Mouse (Mus musculus) G1E (cell line): ENCODE data around the gene Slc30a4. TPM values are rescaled to one million over a fixed set of nuclear protein-coding genes. Genes with fewer than 3 reads are reported as not detected.

Experiments
- ATAC-seq: 2 replicates; pipeline ENCODE4 v1.8.0; 2016; ENCODE audit warnings: mild to moderate bottlenecking; ENCODE audit not compliant: insufficient number of reproducible peaks, poor library complexity, low FRiP score, severe bottlenecking; ENCODE audit errors: extremely low read depth
- DNase-seq: peaks from one replicate; pipeline ENCODE4 v3.0.0; 2012; ENCODE audit warnings: low spot score
- H3K27me3 ChIP-seq: 2 replicates; pipeline ENCODE4 v1.6.1; 2012; ENCODE audit warnings: mild to moderate bottlenecking, low read length, inconsistent platforms; ENCODE audit not compliant: insufficient read depth
- H3K36me3 ChIP-seq: replicated peaks from 2 replicates; pipeline ENCODE3; 2012; ENCODE audit warnings: mild to moderate bottlenecking, inconsistent platforms
- H3K4me1 ChIP-seq: 2 replicates; pipeline ENCODE4 v1.6.1; 2012; ENCODE audit warnings: low read depth, low read length, inconsistent platforms, mixed read lengths; ENCODE audit not compliant: insufficient read depth
- H3K4me3 ChIP-seq: 2 replicates; pipeline ENCODE4 v1.5.1; 2012; ENCODE audit warnings: low read depth, mild to moderate bottlenecking, inconsistent platforms, low read length, moderate library complexity, mixed read lengths
- H3K9me3 ChIP-seq: replicated peaks from 2 replicates; pipeline ENCODE4 v1.6.1; 2012; ENCODE audit warnings: inconsistent platforms
- CTCF ChIP-seq: IDR thresholded peaks from 2 replicates; pipeline ENCODE4 v1.5.1; 2012; ENCODE audit warnings: low read depth, low read length, inconsistent platforms, mixed read lengths
- GATA1 ChIP-seq: IDR thresholded peaks from 2 replicates; pipeline ENCODE4 v1.6.1; 2012; ENCODE audit warnings: borderline replicate concordance, low read length, inconsistent platforms, mixed read lengths
- GATA2 ChIP-seq: IDR thresholded peaks from 2 replicates; pipeline ENCODE4 v1.6.1; 2012; ENCODE audit warnings: low read depth, low read length, inconsistent platforms, borderline replicate concordance
- POLR2AphosphoS5 ChIP-seq: IDR thresholded peaks from 2 replicates; pipeline ENCODE4 v1.6.1; 2012; ENCODE audit warnings: low read depth, low read length, inconsistent platforms; ENCODE audit not compliant: insufficient replicate concordance
- TAL1 ChIP-seq: conservative IDR thresholded peaks from 2 replicates; pipeline ENCODE4 v1.6.1; 2012; ENCODE audit warnings: low read depth, low read length, inconsistent platforms, mixed read lengths
- polyA plus RNA-seq: library from polyadenylated mRNA; stranded (reverse); fragments of >175 nt; gene quantifications from 2 replicates; pipeline ENCODE4 v1.2.3, GENCODE M21; 2012
- total RNA-seq, 2 experiments: library from RNA; stranded (forward) in 1 of 2; stranded (reverse) in 1 of 2; fragments of 200-1000 nt in 1 of 2; fragments of >200 nt in 1 of 2; fragmentation: Nextera tagmentation in 1 of 2; gene quantifications; 2 replicates each; pipeline ENCODE4 v1.2.3; 2014 to 2017

Gene Slc30a4
- total and polyA plus RNA-seq, 3 experiments = 0.11 TPM; not detected in 2

- H3K36me3 ChIP-seq = no peaks in the 10 kb centered on the region
- no peak for TF ChIP-seq GATA2
- TF ChIP-seq POLR2AphosphoS5 = no peak
- no peak for TF ChIP-seq GATA1
- no peak for TF ChIP-seq TAL1
- no peak for TF ChIP-seq CTCF
- H3K9me3 ChIP-seq = no peaks in the 10 kb centered on the region
- no peak for ATAC-seq
- H3K4me3 ChIP-seq = no peak overlapping the region
- no peak for DNase-seq
- H3K27me3 ChIP-seq = no peaks in the 10 kb centered on the region
- 0 out of 2 replicates have a peak, but pooled peaks cover 2% of the 10 kb centered on the region for H3K4me1 ChIP-seq
Measured at GRCm38 (mm10) chr2:122711911-122712310, 9.4 kb upstream of the Slc30a4 start.

GRCm38 (mm10) chr2:122709156-122709555, 6.7 kb upstream of the Slc30a4 start:
- DNase-seq (no peak), ATAC-seq (no peak)
- no peaks in the 10 kb centered on the region for H3K27me3 ChIP-seq
- H3K4me1 ChIP-seq = no peaks in the 10 kb centered on the region
- no peak overlapping the region for H3K4me3 ChIP-seq
- H3K36me3 ChIP-seq = no peaks in the 10 kb centered on the region
- no peak for TF ChIP-seq CTCF
- no peak for TF ChIP-seq POLR2AphosphoS5
- TF ChIP-seq GATA1 = no peak
- TF ChIP-seq GATA2 = no peak
- no peak for TF ChIP-seq TAL1
- H3K9me3 ChIP-seq = no peaks in the 10 kb centered on the region

GRCm38 (mm10) chr2:122708080-122708479, 5.6 kb upstream of the Slc30a4 start:
- TF ChIP-seq GATA1 (no peak), CTCF (no peak), POLR2AphosphoS5 (no peak), TAL1 (no peak), GATA2 (no peak)
- no peak for DNase-seq
- no peaks in the 10 kb centered on the region for H3K36me3 ChIP-seq

GRCm38 (mm10) chr2:122704572-122704971, 2.1 kb upstream of the Slc30a4 start:
- H3K27me3 ChIP-seq = no peaks in the 10 kb centered on the region
- H3K4me3 ChIP-seq = no peak overlapping the region
- no peaks in the 10 kb centered on the region for H3K36me3 ChIP-seq
- H3K4me1 ChIP-seq = no peaks in the 10 kb centered on the region
- ATAC-seq = no peak
- peaks cover 5% of the 10 kb centered on the region; the same call in 1 of the 2 replicates for H3K9me3 ChIP-seq
- DNase-seq = no peak
- no peak for TF ChIP-seq POLR2AphosphoS5
- TF ChIP-seq GATA2 = no peak
- TF ChIP-seq GATA1 = no peak
- TF ChIP-seq CTCF = no peak
- no peak for TF ChIP-seq TAL1

More at GRCm38 (mm10) chr2:122708080-122708479, 5.6 kb upstream of the Slc30a4 start:
- ATAC-seq = no peak
- Histone ChIP-seq H3K9me3 (no peaks in the 10 kb centered on the region), H3K4me1 (no peaks in the 10 kb centered on the region), H3K27me3 (no peaks in the 10 kb centered on the region), H3K4me3 (no peak overlapping the region)

- Histone ChIP-seq H3K4me3 (no peak overlapping the region), H3K36me3 (no peaks in the 10 kb centered on the region), H3K9me3 (peaks cover 5% of the 10 kb centered on the region; the same call in 1 of the 2 replicates), H3K27me3 (no peaks in the 10 kb centered on the region), H3K4me1 (no peaks in the 10 kb centered on the region)
- TF ChIP-seq CTCF (no peak), POLR2AphosphoS5 (no peak), GATA1 (no peak), GATA2 (no peak), TAL1 (no peak)
- DNase-seq (no peak), ATAC-seq (no peak)
Measured at GRCm38 (mm10) chr2:122701871-122702180, 637 bp downstream of the Slc30a4 start.

- H3K4me1 ChIP-seq = no peaks in the 10 kb centered on the region
- ATAC-seq (no peak), DNase-seq (no peak)
- H3K9me3 ChIP-seq = peaks cover 5% of the 10 kb centered on the region; the same call in 1 of the 2 replicates
- no peak for TF ChIP-seq CTCF
- H3K4me3 ChIP-seq = no peak overlapping the region
- H3K27me3 ChIP-seq = no peaks in the 10 kb centered on the region
- no peaks in the 10 kb centered on the region for H3K36me3 ChIP-seq
Measured at GRCm38 (mm10) chr2:122701012-122701411, 1.5 kb downstream of the Slc30a4 start.

GRCm38 (mm10) chr2:122697526-122697925, 4.9 kb downstream of the Slc30a4 start:
- no peak for ATAC-seq
- Histone ChIP-seq H3K36me3 (no peaks in the 10 kb centered on the region), H3K4me3 (no peak overlapping the region), H3K4me1 (no peaks in the 10 kb centered on the region), H3K27me3 (no peaks in the 10 kb centered on the region), H3K9me3 (peaks cover 5% of the 10 kb centered on the region; the same call in 1 of the 2 replicates)
- TF ChIP-seq CTCF (no peak), POLR2AphosphoS5 (no peak), GATA1 (no peak), GATA2 (no peak), TAL1 (no peak)
- no peak for DNase-seq
